Mouse (Mus musculus): ENCODE measurements at regions not wholly inside any gene's neighbourhood (a gene's known extent, or its start where the extent isn't known, plus 50 kb on each side); places are given as distances from the start of the nearest gene placed in this dataset.

- no peak for DNase-seq
- H3K36me3 ChIP-seq (ENCODE audit: control insufficient read depth, insufficient read depth, low read length) = no peaks in the 10 kb centered on the region
- no peak overlapping the region for H3K4me3 ChIP-seq (ENCODE audit: control insufficient read depth, insufficient read depth, low read length)
- H3K27ac ChIP-seq (ENCODE audit: control insufficient read depth, insufficient read depth, low read length) = no peak overlapping the region
- no peaks in the 10 kb centered on the region for H3K4me1 ChIP-seq (replicated peaks; ENCODE audit: control insufficient read depth, insufficient read depth, low read length)
- TF ChIP-seq POLR2A (IDR thresholded peaks at IDR 0.05; ENCODE audit: control insufficient read depth, extremely low read depth, insufficient read depth, low read length, poor library complexity) (no peak), CTCF (IDR thresholded peaks at IDR 0.05; ENCODE audit: borderline replicate concordance, control insufficient read depth, extremely low read depth, insufficient read depth, low read length, poor library complexity) (no peak)
- WGBS = 72% methylated on average over 1 of the region's 1 CpGs
- H3K27me3 ChIP-seq (ENCODE audit: control insufficient read depth, insufficient read depth, low read length) = no peaks in the 10 kb centered on the region
Measured at GRCm38 (mm10) chr15:90308869-90309268, 84.8 kb downstream of the Alg10b start.

GRCm38 (mm10) chr15:90309664-90310063 is 85.6 kb downstream of the Alg10b start:
- Histone ChIP-seq H3K36me3 (ENCODE audit: control insufficient read depth, insufficient read depth, low read length) (no peaks in the 10 kb centered on the region), H3K27me3 (ENCODE audit: control insufficient read depth, insufficient read depth, low read length) (no peaks in the 10 kb centered on the region), H3K4me1 (replicated peaks; ENCODE audit: control insufficient read depth, insufficient read depth, low read length) (no peaks in the 10 kb centered on the region), H3K27ac (ENCODE audit: control insufficient read depth, insufficient read depth, low read length) (no peak overlapping the region), H3K4me3 (ENCODE audit: control insufficient read depth, insufficient read depth, low read length) (no peak overlapping the region)
- DNase-seq = no peak
- no peak for TF ChIP-seq POLR2A (IDR thresholded peaks at IDR 0.05; ENCODE audit: control insufficient read depth, extremely low read depth, insufficient read depth, low read length, poor library complexity)
- no peak for TF ChIP-seq CTCF (IDR thresholded peaks at IDR 0.05; ENCODE audit: borderline replicate concordance, control insufficient read depth, extremely low read depth, insufficient read depth, low read length, poor library complexity)

DNA sequence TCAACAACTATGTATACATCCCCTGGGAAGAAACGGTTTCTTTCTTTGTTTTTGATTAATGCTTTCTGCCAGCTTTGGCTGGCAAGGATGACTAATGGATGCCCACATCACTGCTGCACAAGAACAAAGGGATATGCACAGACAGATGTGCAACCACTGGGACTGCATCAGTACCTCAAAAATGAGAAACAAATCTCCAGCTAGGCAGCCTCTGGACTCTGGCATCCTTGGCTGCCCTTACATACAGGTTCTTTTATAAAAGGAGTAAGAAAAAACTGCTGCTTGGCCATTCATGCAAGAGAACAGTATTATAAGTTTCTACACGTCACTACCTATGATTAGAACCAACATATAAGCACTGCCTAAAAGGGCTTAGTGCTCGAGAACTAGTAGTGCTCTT is 97.7 kb downstream of the Alg10b start:
- DNase-seq = no peak
- H3K4me1 ChIP-seq (replicated peaks; ENCODE audit: control insufficient read depth, insufficient read depth, low read length) = no peaks in the 10 kb centered on the region
- no peak overlapping the region for H3K4me3 ChIP-seq (ENCODE audit: control insufficient read depth, insufficient read depth, low read length)
- no peaks in the 10 kb centered on the region for H3K36me3 ChIP-seq (ENCODE audit: control insufficient read depth, insufficient read depth, low read length)
- WGBS = 77% methylated on average over 3 of the region's 3 CpGs
- no peak for TF ChIP-seq CTCF (IDR thresholded peaks at IDR 0.05; ENCODE audit: borderline replicate concordance, control insufficient read depth, extremely low read depth, insufficient read depth, low read length, poor library complexity)
- no peak for TF ChIP-seq POLR2A (IDR thresholded peaks at IDR 0.05; ENCODE audit: control insufficient read depth, extremely low read depth, insufficient read depth, low read length, poor library complexity)
- no peaks in the 10 kb centered on the region for H3K27me3 ChIP-seq (ENCODE audit: control insufficient read depth, insufficient read depth, low read length)
- no peak overlapping the region for H3K27ac ChIP-seq (ENCODE audit: control insufficient read depth, insufficient read depth, low read length)

GRCm38 (mm10) chr15:90333275-90333674 is 109.2 kb downstream of the Alg10b start:
- no peak for TF ChIP-seq POLR2A (IDR thresholded peaks at IDR 0.05; ENCODE audit: control insufficient read depth, extremely low read depth, insufficient read depth, low read length, poor library complexity)
- no peak for TF ChIP-seq CTCF (IDR thresholded peaks at IDR 0.05; ENCODE audit: borderline replicate concordance, control insufficient read depth, extremely low read depth, insufficient read depth, low read length, poor library complexity)
- Histone ChIP-seq H3K4me1 (replicated peaks; ENCODE audit: control insufficient read depth, insufficient read depth, low read length) (no peaks in the 10 kb centered on the region), H3K27ac (ENCODE audit: control insufficient read depth, insufficient read depth, low read length) (no peak overlapping the region), H3K4me3 (ENCODE audit: control insufficient read depth, insufficient read depth, low read length) (no peak overlapping the region), H3K27me3 (ENCODE audit: control insufficient read depth, insufficient read depth, low read length) (no peaks in the 10 kb centered on the region), H3K36me3 (ENCODE audit: control insufficient read depth, insufficient read depth, low read length) (no peaks in the 10 kb centered on the region)
- DNase-seq = no peak
- WGBS = 80% methylated on average over 4 of the region's 4 CpGs

- Histone ChIP-seq H3K27ac (ENCODE audit: control insufficient read depth, insufficient read depth, low read length) (no peak overlapping the region), H3K4me3 (ENCODE audit: control insufficient read depth, insufficient read depth, low read length) (no peak overlapping the region), H3K4me1 (replicated peaks; ENCODE audit: control insufficient read depth, insufficient read depth, low read length) (no peaks in the 10 kb centered on the region), H3K36me3 (ENCODE audit: control insufficient read depth, insufficient read depth, low read length) (no peaks in the 10 kb centered on the region), H3K27me3 (ENCODE audit: control insufficient read depth, insufficient read depth, low read length) (no peaks in the 10 kb centered on the region)
- 85% methylated on average over 1 of the region's 1 CpGs for WGBS
- no peak for TF ChIP-seq POLR2A (IDR thresholded peaks at IDR 0.05; ENCODE audit: control insufficient read depth, extremely low read depth, insufficient read depth, low read length, poor library complexity)
- no peak for TF ChIP-seq CTCF (IDR thresholded peaks at IDR 0.05; ENCODE audit: borderline replicate concordance, control insufficient read depth, extremely low read depth, insufficient read depth, low read length, poor library complexity)
- no peak for DNase-seq
Measured at GRCm38 (mm10) chr15:90333766-90334165, 109.7 kb downstream of the Alg10b start.

GRCm38 (mm10) chr15:90334406-90334805 is 110.3 kb downstream of the Alg10b start:
- Histone ChIP-seq H3K4me1 (replicated peaks; ENCODE audit: control insufficient read depth, insufficient read depth, low read length) (no peaks in the 10 kb centered on the region), H3K27ac (ENCODE audit: control insufficient read depth, insufficient read depth, low read length) (no peak overlapping the region), H3K4me3 (ENCODE audit: control insufficient read depth, insufficient read depth, low read length) (no peak overlapping the region), H3K27me3 (ENCODE audit: control insufficient read depth, insufficient read depth, low read length) (no peaks in the 10 kb centered on the region), H3K36me3 (ENCODE audit: control insufficient read depth, insufficient read depth, low read length) (no peaks in the 10 kb centered on the region)
- TF ChIP-seq POLR2A (IDR thresholded peaks at IDR 0.05; ENCODE audit: control insufficient read depth, extremely low read depth, insufficient read depth, low read length, poor library complexity) = no peak
- TF ChIP-seq CTCF (IDR thresholded peaks at IDR 0.05; ENCODE audit: borderline replicate concordance, control insufficient read depth, extremely low read depth, insufficient read depth, low read length, poor library complexity) = no peak
- 96% methylated on average over 4 of the region's 4 CpGs for WGBS
- no peak for DNase-seq

DNA sequence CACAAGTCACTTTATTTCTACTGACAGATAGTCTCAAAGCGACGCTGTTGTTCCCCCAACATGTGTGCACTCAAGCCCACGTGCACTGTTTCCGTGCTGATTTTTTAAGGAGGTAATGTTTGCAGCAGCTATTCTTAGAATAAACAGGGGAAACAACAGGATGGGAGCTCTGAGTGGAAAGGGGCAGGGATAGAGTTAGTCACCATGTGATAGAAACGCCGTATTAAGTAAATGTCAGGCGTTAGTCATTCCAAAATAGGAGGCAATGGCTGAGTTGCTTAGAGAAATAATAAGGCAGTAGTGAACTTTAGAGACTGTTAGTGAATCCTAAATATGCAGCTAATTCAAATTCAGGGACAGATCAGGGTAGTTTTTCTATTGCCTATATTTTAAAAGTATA is 111.4 kb downstream of the Alg10b start:
- no peak for TF ChIP-seq POLR2A (IDR thresholded peaks at IDR 0.05; ENCODE audit: control insufficient read depth, extremely low read depth, insufficient read depth, low read length, poor library complexity)
- Histone ChIP-seq H3K27me3 (ENCODE audit: control insufficient read depth, insufficient read depth, low read length) (no peaks in the 10 kb centered on the region), H3K4me1 (replicated peaks; ENCODE audit: control insufficient read depth, insufficient read depth, low read length) (no peaks in the 10 kb centered on the region), H3K36me3 (ENCODE audit: control insufficient read depth, insufficient read depth, low read length) (no peaks in the 10 kb centered on the region), H3K4me3 (ENCODE audit: control insufficient read depth, insufficient read depth, low read length) (no peak overlapping the region), H3K27ac (ENCODE audit: control insufficient read depth, insufficient read depth, low read length) (no peak overlapping the region)
- WGBS = 79% methylated on average over 7 of the region's 7 CpGs
- DNase-seq = no peak
